Mouse (Mus musculus) urinary bladder, adult 2 months (tissue): ENCODE data around the gene Glis1. TPM values are rescaled to one million over a fixed set of nuclear protein-coding genes. Genes with fewer than 3 reads are reported as not detected.

Experiments
- DNase-seq: peaks from one replicate; pipeline ENCODE4 v3.0.0; 2022; ENCODE audit warnings: low spot score
- polyA plus RNA-seq: library from polyadenylated mRNA; depleted of rRNA; stranded (reverse); fragments of >200 nt; gene quantifications from 2 replicates; pipeline ENCODE4 v1.2.3, GENCODE M21; 2012; rRNA removed

Glis1 gene
- polyA plus RNA-seq, 1 experiment, result 0.12 TPM

- DNase-seq, result no peak
Observed at GRCm38 (mm10) chr4:107684130-107684529, 249.7 kb downstream of the Glis1 start, which contains the start of gene Dmrtb1. Gene Dmrtb1 (minus strand): TSS chr4:107684230.

Other genes starting within 250 kb of the Glis1 start
- gene Ldlrad1, start 225.4 kb upstream of the Glis1 start, polyA plus RNA-seq, result 0.12 and 0.21 TPM in 2 replicates
- gene Lrrc42, start 181.1 kb upstream of the Glis1 start, polyA plus RNA-seq, result 20.9 and 23.7 TPM in 2 replicates
- gene Hspb11, start 181.0 kb upstream of the Glis1 start, polyA plus RNA-seq, result 22.0 and 22.7 TPM in 2 replicates
- gene Dio1, start 127.4 kb upstream of the Glis1 start, polyA plus RNA-seq, result not detected in 2 replicates
- 50.4 and 60.1 TPM in 2 replicates for gene Yipf1, start 120.2 kb upstream of the Glis1 start, polyA plus RNA-seq
- gene Ndc1, start 66.8 kb upstream of the Glis1 start, polyA plus RNA-seq, result 5.2 and 5.6 TPM in 2 replicates
- gene Dmrtb1, start 249.6 kb downstream of the Glis1 start, polyA plus RNA-seq, result not detected in 2 replicates